Mouse (Mus musculus) heart, adult 18-20 months (tissue): ENCODE results near the gene Slc4a1ap. TPM values are rescaled to one million over a fixed set of nuclear protein-coding genes. Genes with fewer than 3 reads are reported as not detected.
"Not testable (repeated sequence)": the region's sequence is repeated elsewhere in the genome, so short reads cannot be mapped to it uniquely, and the experiment has no call there.

Experiments
- DNase-seq, 2 experiments: peaks; one replicate each; pipeline ENCODE4 v3.0.0; 2021 to 2022; ENCODE audit warnings: mixed read lengths in 1 of 2
- total RNA-seq, 2 experiments: library from RNA; stranded (reverse); gene quantifications; 2 replicates each; pipeline ENCODE4 v1.2.3; 2021

The Slc4a1ap gene
- total RNA-seq, 2 experiments from 2014 or later: 20.8 to 21.7 TPM

GRCm38 (mm10) chr5:31567951-31568657, 41.3 kb downstream of the Slc4a1ap start:
- peak in 1 of 2 experiments; percentile 27 for DNase-seq

- peak; percentile 79 to 89 for DNase-seq
These were observed 44.3 kb downstream of the Slc4a1ap start for GRCm38 (mm10) chr5:31571023-31571608.

- DNase-seq: no peak
These were observed 46.9 kb downstream of the Slc4a1ap start for GRCm38 (mm10) chr5:31573722-31574121.

GRCm38 (mm10) chr5:31576539-31576975, 49.8 kb downstream of the Slc4a1ap start:
- DNase-seq: peak in 1 of 2 experiments; percentile 53

- no peak for DNase-seq
These were observed 54.5 kb downstream of the Slc4a1ap start for GRCm38 (mm10) chr5:31581263-31581662.

- DNase-seq: no peak
These were observed 55.1 kb downstream of the Slc4a1ap start for GRCm38 (mm10) chr5:31581932-31582331.

GRCm38 (mm10) chr5:31583261-31583660, 56.5 kb downstream of the Slc4a1ap start:
- DNase-seq: no peak

- DNase-seq: no peak
These were observed 58.7 kb downstream of the Slc4a1ap start for GRCm38 (mm10) chr5:31585526-31585925.

- DNase-seq: no peak
These were observed 61.2 kb downstream of the Slc4a1ap start for GRCm38 (mm10) chr5:31588016-31588415.

- DNase-seq: not testable (repeated sequence)
These were observed 61.9 kb downstream of the Slc4a1ap start for GRCm38 (mm10) chr5:31588672-31589071.

GRCm38 (mm10) chr5:31589711-31590319, 63.0 kb downstream of the Slc4a1ap start:
- no peak for DNase-seq

GRCm38 (mm10) chr5:31591122-31591521, 64.3 kb downstream of the Slc4a1ap start:
- DNase-seq: no peak

GRCm38 (mm10) chr5:31595868-31596267, 69.1 kb downstream of the Slc4a1ap start:
- no peak for DNase-seq

GRCm38 (mm10) chr5:31596481-31597429, 70.0 kb downstream of the Slc4a1ap start, which contains the start of gene Mrpl33:
Gene Mrpl33, plus strand, starts transcription at chr5:31596935.
- peak; percentile 70 to 72 for DNase-seq

GRCm38 (mm10) chr5:31597430-31597944, 70.7 kb downstream of the Slc4a1ap start:
- DNase-seq: no peak

- DNase-seq: no peak
These were observed 71.3 kb downstream of the Slc4a1ap start for GRCm38 (mm10) chr5:31598121-31598520.

GRCm38 (mm10) chr5:31598579-31598978, 71.8 kb downstream of the Slc4a1ap start:
- DNase-seq: peak; percentile 38 to 52

- no peak for DNase-seq
These were observed 72.4 kb downstream of the Slc4a1ap start for GRCm38 (mm10) chr5:31599161-31599560.

- no peak for DNase-seq
These were observed 74.4 kb downstream of the Slc4a1ap start for GRCm38 (mm10) chr5:31601162-31601722.

GRCm38 (mm10) chr5:31602377-31602776, 75.6 kb downstream of the Slc4a1ap start:
- peak; percentile 81 to 94 for DNase-seq

GRCm38 (mm10) chr5:31603766-31604165, 77.0 kb downstream of the Slc4a1ap start:
- no peak for DNase-seq
